Mouse (Mus musculus): Measurements from ENCODE around the gene Shisa9. TPM values are rescaled to one million over a fixed set of nuclear protein-coding genes. Genes with fewer than 3 reads are reported as not detected.

The Shisa9 gene
- polyA plus RNA-seq, 1 experiment: 2.9 TPM

DNA sequence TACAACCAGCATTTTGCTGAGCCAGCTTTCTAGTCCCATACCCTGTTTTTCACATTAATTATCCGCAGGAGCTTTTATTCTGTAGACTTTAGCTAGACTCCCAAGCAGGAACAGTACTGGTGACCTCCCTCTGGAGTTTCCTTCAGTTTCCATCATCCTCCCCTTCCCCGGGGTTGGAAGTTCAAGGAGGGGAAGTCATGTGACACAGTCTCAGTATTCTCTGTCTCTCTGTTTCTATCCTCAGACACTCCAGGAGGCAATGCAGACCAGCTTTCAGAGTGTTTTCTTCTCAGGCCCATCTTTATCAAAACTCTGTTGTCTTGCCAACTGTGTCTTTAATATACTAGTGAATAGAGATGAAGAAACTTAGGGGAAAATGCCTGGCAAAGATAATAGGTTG, 250.4 kb downstream of the Shisa9 start:
- Histone ChIP-seq H3K27ac (ENCODE audit: insufficient read depth, low read depth, low read length) (no peak overlapping the region), H3K4me1 (ENCODE audit: control insufficient read depth, insufficient read depth, low read length) (no peaks in the 10 kb centered on the region), H3K4me3 (ENCODE audit: insufficient read depth, low read length) (no peak overlapping the region)
- no peak for TF ChIP-seq CTCF (IDR thresholded peaks at IDR 0.05; ENCODE audit: low read depth, low read length)

DNA sequence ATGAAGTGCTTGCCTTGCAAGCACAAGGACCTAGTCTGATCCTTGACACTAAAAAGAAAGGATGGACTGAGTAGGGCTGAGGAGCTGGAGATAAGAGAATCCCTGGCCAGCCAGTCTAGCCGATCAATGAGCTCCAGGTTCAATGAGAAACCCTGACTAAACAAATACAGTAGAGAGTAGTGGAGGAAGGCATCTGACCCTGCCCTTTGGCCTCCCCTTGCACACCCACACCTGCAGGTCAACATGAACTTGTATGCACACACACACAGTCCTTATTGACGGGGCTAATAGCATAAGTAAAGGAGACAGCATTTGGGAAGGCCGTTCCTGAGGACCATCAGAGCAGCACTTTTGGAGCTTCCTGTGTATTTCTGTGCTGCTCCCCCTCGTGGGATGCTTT, 254.7 kb downstream of the Shisa9 start:
- no peaks in the 10 kb centered on the region for H3K4me1 ChIP-seq (ENCODE audit: control insufficient read depth, insufficient read depth, low read length)
- TF ChIP-seq POLR2A (IDR thresholded peaks at IDR 0.05; ENCODE audit: borderline replicate concordance, low read depth, low read length) (no peak), CTCF (IDR thresholded peaks at IDR 0.05; ENCODE audit: low read depth, low read length) (no peak)
- no peak overlapping the region for H3K4me3 ChIP-seq (ENCODE audit: insufficient read depth, low read length)
- no peak overlapping the region for H3K27ac ChIP-seq (ENCODE audit: insufficient read depth, low read depth, low read length)

DNA sequence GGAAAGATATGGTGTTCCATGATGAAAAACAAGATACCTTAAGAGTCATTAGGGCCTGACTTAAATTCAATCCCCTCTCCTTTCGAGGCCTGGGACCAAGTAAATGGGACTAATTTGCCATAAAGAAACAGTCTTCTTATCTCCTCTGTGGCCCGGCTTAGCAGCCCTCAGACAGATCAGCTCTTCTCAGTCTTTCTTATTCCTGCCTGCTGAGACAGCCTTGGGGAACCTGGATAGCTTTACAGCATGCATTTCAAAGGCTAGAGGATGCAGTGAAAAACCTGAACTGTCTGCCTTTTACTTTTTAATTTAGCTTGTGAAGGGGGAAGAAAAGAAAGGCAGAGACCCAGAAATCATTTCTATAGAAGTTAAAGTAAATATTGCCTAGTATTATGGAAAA, 275.4 kb downstream of the Shisa9 start:
- no peak for TF ChIP-seq CTCF (IDR thresholded peaks at IDR 0.05; ENCODE audit: low read depth, low read length)
- no peak for TF ChIP-seq POLR2A (IDR thresholded peaks at IDR 0.05; ENCODE audit: borderline replicate concordance, low read depth, low read length)
- Histone ChIP-seq H3K4me1 (ENCODE audit: control insufficient read depth, insufficient read depth, low read length) (no peaks in the 10 kb centered on the region), H3K4me3 (ENCODE audit: insufficient read depth, low read length) (no peak overlapping the region), H3K27ac (ENCODE audit: insufficient read depth, low read depth, low read length) (no peak overlapping the region)

DNA sequence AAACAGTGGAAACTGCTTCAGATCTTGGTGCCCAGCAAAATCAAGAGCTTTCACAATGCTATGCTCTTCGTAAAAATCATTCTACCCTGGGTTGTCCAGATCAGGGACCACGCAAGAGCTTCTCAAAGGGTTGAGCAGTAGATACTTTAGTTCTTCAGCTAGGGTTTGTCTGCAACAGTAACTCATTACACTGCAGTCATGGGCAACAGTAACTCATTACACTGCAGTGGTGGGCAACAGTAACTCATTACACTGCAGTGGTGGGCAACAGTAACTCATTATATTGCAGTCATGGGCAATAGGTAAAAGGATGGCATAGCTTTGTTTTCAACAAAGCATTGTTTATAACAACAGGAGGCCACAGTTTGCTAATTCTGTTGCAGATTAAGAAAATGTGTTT, 281.9 kb downstream of the Shisa9 start:
- Histone ChIP-seq H3K4me3 (ENCODE audit: insufficient read depth, low read length) (no peak overlapping the region), H3K27ac (ENCODE audit: insufficient read depth, low read depth, low read length) (no peak overlapping the region), H3K4me1 (ENCODE audit: control insufficient read depth, insufficient read depth, low read length) (no peaks in the 10 kb centered on the region)
- TF ChIP-seq POLR2A (IDR thresholded peaks at IDR 0.05; ENCODE audit: borderline replicate concordance, low read depth, low read length) (no peak), CTCF (IDR thresholded peaks at IDR 0.05; ENCODE audit: low read depth, low read length) (no peak)

DNA sequence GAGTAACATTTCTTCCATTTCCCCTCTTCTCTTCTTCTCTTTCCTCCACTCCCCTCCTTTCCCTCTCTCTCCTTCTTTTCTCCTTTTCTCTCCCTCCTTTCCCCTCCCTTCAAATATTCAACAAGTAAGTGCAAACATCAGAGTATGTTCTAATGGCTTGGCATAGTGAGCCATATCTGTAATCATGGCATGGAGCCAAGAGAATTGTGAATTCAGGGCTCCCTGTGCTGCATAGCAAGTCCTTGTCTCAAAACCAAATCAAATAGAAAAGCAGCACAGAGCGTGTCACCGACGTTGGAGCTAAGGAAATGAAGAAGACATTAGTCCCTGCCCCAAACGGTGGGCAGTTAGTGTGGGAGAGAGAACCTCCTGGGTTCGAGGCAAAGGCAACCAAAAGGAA, 316.6 kb downstream of the Shisa9 start:
- TF ChIP-seq POLR2A (IDR thresholded peaks at IDR 0.05; ENCODE audit: borderline replicate concordance, low read depth, low read length) (no peak), CTCF (IDR thresholded peaks at IDR 0.05; ENCODE audit: low read depth, low read length) (no peak)
- Histone ChIP-seq H3K27ac (ENCODE audit: insufficient read depth, low read depth, low read length) (no peak overlapping the region), H3K4me3 (ENCODE audit: insufficient read depth, low read length) (no peak overlapping the region), H3K4me1 (ENCODE audit: control insufficient read depth, insufficient read depth, low read length) (no peaks in the 10 kb centered on the region)

DNA sequence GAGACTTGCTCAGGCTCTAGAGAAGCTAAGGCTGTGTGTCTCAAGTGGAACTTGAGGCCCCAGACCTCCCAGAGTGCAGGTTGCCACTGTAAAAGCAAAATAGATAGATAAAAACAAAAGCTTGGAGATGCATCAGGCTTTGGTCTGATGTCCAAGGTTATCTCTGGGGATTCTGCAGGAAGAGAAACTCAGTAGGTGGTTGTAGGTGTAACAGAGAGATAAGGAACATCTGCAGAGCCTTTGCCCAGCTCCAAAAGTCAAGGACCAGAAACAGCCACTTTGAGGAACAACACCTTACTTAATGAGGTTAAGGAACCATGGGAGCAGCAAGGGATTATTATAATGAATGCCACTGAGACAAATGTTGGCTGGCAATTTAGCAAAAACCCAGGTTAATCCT, 319.5 kb downstream of the Shisa9 start:
- H3K4me3 ChIP-seq (ENCODE audit: insufficient read depth, low read length): no peak overlapping the region
- no peaks in the 10 kb centered on the region for H3K4me1 ChIP-seq (ENCODE audit: control insufficient read depth, insufficient read depth, low read length)
- no peak overlapping the region for H3K27ac ChIP-seq (ENCODE audit: insufficient read depth, low read depth, low read length)
- no peak for TF ChIP-seq CTCF (IDR thresholded peaks at IDR 0.05; ENCODE audit: low read depth, low read length)
- TF ChIP-seq POLR2A (IDR thresholded peaks at IDR 0.05; ENCODE audit: borderline replicate concordance, low read depth, low read length): no peak

DNA sequence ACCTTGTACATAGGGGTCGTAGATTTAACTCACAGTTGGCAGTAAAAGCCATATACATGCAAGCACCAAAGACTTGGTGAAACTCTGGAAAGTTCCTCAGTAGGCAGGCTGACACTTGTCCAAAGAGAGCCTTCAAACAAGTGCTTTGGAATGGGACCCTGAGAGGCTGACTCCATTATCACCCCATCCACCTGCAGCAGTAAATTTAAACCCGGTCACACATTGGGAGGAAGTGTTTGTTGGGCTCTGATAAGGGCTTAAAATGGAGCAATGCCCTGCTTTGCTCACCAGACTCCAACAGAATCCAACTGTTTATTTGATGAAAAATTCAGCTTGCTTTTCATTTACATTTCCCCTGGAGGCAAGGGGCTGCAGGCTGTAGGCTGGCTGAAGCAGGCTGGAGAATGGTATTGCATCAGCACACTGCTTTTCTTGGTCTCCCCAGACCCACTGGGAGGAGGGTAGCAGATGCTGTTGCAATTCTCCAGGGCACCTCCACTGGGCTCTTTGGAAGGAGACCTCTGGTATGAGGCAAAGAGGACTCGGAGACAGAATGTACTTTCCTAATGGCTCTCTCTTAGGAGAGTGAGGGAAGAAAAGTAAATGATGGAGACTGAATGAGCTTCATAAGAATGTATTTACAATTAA, 323.5 kb downstream of the Shisa9 start:
- Histone ChIP-seq H3K4me3 (ENCODE audit: insufficient read depth, low read length) (no peak overlapping the region), H3K4me1 (ENCODE audit: control insufficient read depth, insufficient read depth, low read length) (no peaks in the 10 kb centered on the region), H3K27ac (ENCODE audit: insufficient read depth, low read depth, low read length) (no peak overlapping the region)
- TF ChIP-seq POLR2A (IDR thresholded peaks at IDR 0.05; ENCODE audit: borderline replicate concordance, low read depth, low read length) (no peak), CTCF (IDR thresholded peaks at IDR 0.05; ENCODE audit: low read depth, low read length) (no peak)

DNA sequence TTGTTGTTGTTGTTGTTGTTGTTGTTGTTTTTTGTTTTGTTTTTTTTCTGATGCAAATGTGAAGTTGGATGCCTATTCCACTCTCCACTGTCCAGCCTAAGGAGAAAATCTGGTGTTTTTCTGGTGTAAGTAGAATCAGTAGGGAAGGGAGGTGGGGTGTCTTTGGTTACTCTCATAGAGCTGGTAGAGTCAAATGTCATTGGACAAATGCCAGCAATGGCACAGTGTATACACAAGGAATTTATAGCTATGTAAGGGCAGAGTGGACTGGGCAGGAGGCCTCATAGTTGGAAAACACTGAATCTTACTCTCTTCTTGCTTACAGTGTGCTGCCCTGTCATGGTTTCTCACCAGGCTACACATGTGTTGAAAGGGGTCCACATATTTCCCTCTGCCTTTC, 325.9 kb downstream of the Shisa9 start:
- TF ChIP-seq CTCF (IDR thresholded peaks at IDR 0.05; ENCODE audit: low read depth, low read length): no peak
- no peak for TF ChIP-seq POLR2A (IDR thresholded peaks at IDR 0.05; ENCODE audit: borderline replicate concordance, low read depth, low read length)
- Histone ChIP-seq H3K4me3 (ENCODE audit: insufficient read depth, low read length) (no peak overlapping the region), H3K4me1 (ENCODE audit: control insufficient read depth, insufficient read depth, low read length) (no peaks in the 10 kb centered on the region), H3K27ac (ENCODE audit: insufficient read depth, low read depth, low read length) (no peak overlapping the region)

DNA sequence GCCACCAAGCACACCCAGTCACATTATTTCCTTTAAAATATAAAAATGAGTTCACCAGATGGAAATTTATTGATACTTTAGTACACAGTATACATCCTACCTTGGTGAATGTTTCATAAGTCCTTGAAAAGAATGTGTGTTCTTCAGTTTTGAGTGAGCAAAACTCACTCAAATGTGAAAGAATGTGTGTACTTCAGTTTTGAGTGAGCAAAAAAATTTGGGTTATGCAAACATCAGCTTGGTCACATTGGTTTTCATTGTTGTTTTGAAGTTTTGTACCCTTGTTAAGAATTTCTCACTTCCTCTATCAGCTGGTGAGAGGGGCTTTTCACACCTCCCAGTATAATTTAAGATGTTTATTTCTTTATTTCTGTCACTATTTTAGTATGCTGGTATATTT, 331.7 kb downstream of the Shisa9 start:
- Histone ChIP-seq H3K4me1 (ENCODE audit: control insufficient read depth, insufficient read depth, low read length) (no peaks in the 10 kb centered on the region), H3K4me3 (ENCODE audit: insufficient read depth, low read length) (no peak overlapping the region), H3K27ac (ENCODE audit: insufficient read depth, low read depth, low read length) (no peak overlapping the region)
- no peak for TF ChIP-seq POLR2A (IDR thresholded peaks at IDR 0.05; ENCODE audit: borderline replicate concordance, low read depth, low read length)

Other genes starting within 250 kb of the Shisa9 start
- 20.2 and 20.7 TPM in 2 replicates for gene Cpped1, start 74.7 kb upstream of the Shisa9 start, polyA plus RNA-seq (2012; ENCODE audit: insufficient read depth, insufficient read length, missing spikeins)